Mouse (Mus musculus) liver, postnatal 0 days (tissue): ENCODE data around the gene Ctf1.

Experiments
- CTCF ChIP-seq: sonication (generic); IDR thresholded peaks from 2 replicates; pipeline ENCODE4 v1.5.1; 2016; ENCODE audit warnings: antibody characterized with exemption, low read depth
- EP300 ChIP-seq: IDR thresholded peaks from 2 replicates; pipeline ENCODE4 v1.6.1; 2016; ENCODE audit warnings: antibody characterized with exemption, low read depth, mild to moderate bottlenecking

DNA sequence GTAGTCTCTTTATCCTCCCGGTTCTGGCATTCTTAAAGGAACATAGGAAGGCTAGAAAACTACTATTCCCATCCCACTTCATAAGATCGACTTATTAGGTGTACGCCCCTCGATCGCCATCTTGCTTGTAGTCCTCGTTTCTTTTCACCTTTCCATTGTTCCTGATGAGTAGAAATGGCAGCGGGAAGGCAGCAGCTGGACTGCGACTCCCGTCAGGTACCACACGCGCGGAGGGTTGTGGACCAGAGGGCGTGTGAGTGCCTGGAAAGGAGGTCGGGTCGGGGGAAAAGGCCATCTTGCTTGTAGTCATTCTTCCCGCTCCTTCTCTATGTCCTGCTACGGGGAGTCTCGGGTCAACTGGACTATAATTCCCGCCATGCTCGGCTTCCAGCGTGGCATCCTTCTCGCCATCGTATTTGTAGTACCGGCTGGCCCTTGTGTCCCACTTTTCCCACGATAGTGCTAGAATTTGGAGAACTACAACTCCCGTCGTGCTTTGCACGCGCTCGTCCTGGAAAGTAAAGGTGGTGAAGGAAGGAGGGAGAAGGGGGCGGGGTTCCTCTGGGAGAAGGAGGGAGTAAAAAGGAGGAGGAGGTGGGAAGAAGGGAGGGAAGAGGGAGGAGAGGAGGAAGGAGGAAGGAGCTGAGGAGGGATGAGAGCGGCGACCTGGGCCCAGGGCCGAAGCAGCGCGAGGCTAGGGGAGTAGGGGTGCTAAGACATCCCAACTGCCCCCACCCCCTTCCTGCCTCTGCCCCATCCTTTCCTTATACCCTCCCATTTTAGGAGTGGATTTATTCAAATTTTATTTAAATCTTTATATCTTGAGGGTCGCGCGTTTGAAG, 33.3 kb downstream of the Ctf1 start:
- TF ChIP-seq CTCF (no peak), EP300 (no peak; the same call in 1 of the 2 replicates)
